Mouse (Mus musculus) thymus, adult 2 months (tissue): ENCODE results near the gene Ranbp9.

Experiments
- CTCF ChIP-seq: fragments of 200-500 bp; IDR thresholded peaks from 2 replicates; pipeline ENCODE4 v1.5.1; 2012; ENCODE audit warnings: mild to moderate bottlenecking, control low read depth, low read length, moderate library complexity, borderline replicate concordance; ENCODE audit not compliant: control insufficient read depth, poor library complexity, insufficient read depth; ENCODE audit errors: extremely low read depth
- POLR2A ChIP-seq: fragments of 200-500 bp; IDR thresholded peaks from 2 replicates; pipeline ENCODE4 v1.6.1; 2012; ENCODE audit warnings: mild to moderate bottlenecking, low read length, control low read depth, moderate library complexity; ENCODE audit not compliant: control insufficient read depth, poor library complexity, insufficient read depth; ENCODE audit errors: extremely low read depth

DNA sequence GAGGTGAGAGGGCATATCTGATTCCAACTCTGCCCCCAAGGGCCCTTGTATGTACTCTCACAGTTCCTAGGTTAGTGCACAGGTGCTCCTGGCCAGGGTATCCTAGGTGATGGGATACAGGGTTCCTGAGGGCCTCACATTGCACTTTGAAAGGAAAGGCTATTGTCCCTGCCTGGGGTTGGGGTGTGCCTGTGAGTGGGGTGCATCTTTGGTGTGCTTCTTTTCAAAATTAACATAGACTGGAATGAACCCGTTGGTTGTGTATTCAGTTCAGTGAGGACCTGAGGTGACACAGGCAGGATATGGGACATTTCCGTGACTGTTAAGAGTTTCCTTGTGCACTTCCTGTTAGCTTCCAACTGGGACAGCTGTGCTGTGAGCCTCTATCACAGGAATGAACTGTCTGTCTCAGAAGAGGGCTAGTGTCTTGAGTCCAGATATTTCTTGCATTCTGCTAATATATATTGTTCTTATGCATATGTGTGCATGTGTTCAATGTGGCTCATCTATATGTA is 106.1 kb downstream of the Ranbp9 start:
- no peak for TF ChIP-seq POLR2A
- TF ChIP-seq CTCF = no peak
